Mouse (Mus musculus) cerebellum, adult (tissue): ENCODE measurements around the gene Bcl2a1b.
"Not testable (repeated sequence)": the region's sequence is repeated elsewhere in the genome, so short reads cannot be mapped to it uniquely, and the experiment has no call there.

ENCODE experiments used
- ATAC-seq: cut with Nextera tagmentation; 2 replicates; pipeline ENCODE4 v1.9.2; 2017; ENCODE audit warnings: mild to moderate bottlenecking, moderate library complexity, mixed read lengths; ENCODE audit not compliant: insufficient number of reproducible peaks, low FRiP score, low TSS enrichment

Gene Bcl2a1b

DNA sequence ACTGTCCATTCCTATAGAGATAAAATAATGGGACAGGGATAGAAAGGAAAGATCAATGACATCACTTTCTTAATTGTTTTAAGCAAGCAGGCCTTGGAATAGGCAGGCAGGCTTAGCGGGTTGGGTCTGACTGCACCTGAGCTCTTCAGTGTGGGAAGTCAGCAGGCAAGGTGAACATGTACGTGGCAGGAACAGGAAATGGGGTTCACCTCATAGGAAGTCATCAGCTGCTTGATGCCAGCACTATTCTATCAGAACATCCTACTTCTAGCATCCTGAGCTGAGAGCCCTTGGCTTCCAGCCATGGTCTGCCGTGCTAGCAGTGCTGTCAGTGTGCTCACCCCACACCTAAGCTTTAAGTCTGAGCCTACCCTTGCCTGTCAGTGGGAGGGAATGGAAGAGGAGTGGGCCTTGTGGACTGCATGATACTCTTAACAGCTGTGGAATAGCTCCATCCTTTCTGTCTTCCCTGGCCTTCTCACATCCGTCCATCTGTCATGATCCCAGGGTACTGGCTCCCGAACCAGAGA, 40.0 kb downstream of the Bcl2a1b start:
- not testable (repeated sequence) for ATAC-seq

DNA sequence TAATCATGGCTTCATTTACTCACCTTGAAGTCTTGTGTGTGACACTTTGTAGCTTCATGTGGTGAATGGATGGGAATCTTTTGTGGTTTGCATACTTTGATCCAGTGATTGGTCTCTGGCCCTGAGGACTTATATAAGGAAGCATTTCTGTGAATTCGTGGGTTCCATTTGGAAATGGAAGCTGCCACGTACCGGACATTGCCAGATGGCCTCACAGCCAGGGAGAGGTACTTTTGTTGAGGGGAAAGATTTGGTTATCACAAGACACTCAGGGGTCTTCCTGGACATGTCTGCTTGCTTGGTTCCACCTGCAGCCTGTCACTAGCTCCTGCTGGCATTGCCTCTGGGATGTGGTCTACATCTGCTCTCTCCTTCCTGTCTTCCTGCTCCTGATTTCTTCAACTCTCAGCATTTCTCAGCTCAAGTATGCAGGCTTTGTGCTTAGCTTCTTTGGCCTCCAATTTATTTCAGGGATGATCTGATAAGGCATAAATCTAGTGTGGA, 41.6 kb downstream of the Bcl2a1b start:
- ATAC-seq = 0 out of 2 replicates have a peak, but pooled peaks have one; percentile 20

DNA sequence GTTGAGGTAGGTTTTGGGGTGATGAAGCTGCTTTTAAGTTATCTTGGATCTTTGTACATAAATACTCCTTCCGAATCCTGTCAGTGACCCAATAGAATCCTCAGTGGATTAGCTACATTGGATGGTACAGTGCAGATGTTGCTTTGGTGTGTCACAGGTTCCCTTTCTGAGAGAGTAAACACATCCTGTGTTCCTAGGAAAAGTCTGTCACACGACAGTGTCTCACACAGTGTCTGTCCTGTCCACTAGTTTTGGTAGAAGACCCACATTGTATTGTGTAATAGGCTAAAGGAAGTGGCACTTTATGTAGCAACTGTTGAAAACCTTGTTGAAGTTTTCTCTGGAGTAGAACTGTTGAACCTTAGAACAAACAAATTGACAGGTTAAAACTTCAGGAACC, 54.4 kb downstream of the Bcl2a1b start:
- ATAC-seq = no peak

DNA sequence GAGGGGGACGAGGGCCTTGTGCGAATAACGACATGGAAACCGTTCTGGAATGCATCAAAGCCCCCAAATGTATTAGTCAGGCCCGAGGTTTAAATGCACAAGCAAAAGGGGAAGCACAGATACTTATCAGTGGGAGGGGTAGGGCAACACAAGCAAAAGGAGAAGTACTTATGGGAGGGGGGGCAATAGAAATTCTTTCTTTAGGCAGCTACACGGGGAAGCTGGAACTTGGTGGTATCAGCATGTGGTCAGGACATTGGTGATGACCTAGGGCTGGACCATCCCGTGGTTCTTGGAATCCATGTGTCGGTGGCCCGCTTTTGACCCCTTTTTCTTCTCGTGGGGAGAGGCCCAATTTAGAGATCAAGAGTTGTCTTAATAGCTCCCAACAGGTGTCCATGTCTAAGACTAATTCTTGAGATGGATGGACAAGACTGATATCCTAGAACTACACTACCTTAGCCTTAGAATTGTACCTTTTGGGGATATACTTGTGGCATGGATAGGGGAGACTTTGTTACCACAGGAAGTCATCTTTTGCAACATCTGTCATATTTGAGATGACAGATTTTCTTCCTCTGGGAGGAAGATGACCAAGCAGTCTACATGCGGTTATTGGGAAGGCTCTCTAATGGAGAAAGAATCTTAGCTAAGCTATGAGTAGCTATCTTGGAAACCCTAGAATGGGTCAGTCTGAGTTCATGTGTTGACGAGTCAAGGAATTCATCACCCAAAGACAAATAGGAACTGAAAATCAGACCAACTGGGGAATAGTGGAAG, 57.7 kb downstream of the Bcl2a1b start:
- no peak for ATAC-seq
